In the genomic region with DNA sequence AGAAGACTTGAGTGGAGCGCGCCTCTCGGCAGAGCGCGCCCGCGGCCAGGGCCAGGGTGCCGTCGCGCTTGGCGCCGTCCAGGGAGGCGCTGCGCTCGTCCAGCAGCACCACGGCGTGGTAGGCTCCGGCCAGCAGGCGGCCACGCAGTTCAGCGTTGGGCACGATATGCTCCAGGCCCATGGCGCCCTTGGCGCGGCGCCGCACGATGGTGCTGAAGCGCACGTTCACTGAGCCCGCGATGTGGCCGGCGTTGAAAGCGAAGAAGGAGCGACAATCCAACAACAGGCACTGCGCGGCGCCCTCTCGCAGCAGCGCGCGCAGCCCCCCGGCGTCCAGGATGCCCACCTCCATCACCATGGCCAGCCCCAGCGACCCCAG, we compare ENCODE assay signal across 8 mouse cellular contexts. TPM values are rescaled to one million over a fixed set of nuclear protein-coding genes. Genes with fewer than 3 reads are reported as not detected.
A peak's percentile ranks its signal among the peaks of the same experiment; 100 is the strongest.
DNase-seq lines count a peak whose midpoint lies in the region; ATAC-seq and TF ChIP-seq lines count a peak whose summit lies in the region.

No protein-coding gene starts in this region.

- peak; percentile 78 for DNase-seq in lung, adult 2 months
- DNase-seq in lung, adult 18-20 months: no peak
- DNase-seq in kidney, postnatal 14 days: peak; percentile 90
- peak; percentile 70 for DNase-seq in liver, embryonic 13.5 days

- WGBS in lung, adult 2 months: under 1% methylated on average over 46 of the region's 46 CpGs
- under 1% methylated on average over 46 of the region's 46 CpGs for whole genome bisulfite sequencing in embryonic facial prominence, embryonic 13.5 days
- under 1% methylated on average over 46 of the region's 46 CpGs for WGBS in heart, embryonic 13.5 days
- under 1% methylated on average over 46 of the region's 46 CpGs for WGBS in liver, embryonic 13.5 days (ENCODE audit: insufficient replicate concordance)
- under 1% methylated on average over 45 of the region's 46 CpGs for WGBS in neural tube, embryonic 14.5 days

- H3K4me1 ChIP-seq in lung, adult 2 months (ENCODE audit: control insufficient read depth, insufficient read depth, low read length): peaks cover 25% of the 10 kb centered on the region
- H3K4me1 ChIP-seq in embryonic facial prominence, embryonic 13.5 days: peaks cover 54% of the 10 kb centered on the region
- H3K4me1 ChIP-seq in heart, embryonic 13.5 days: peaks cover 79% of the 10 kb centered on the region
- H3K4me1 ChIP-seq in liver, embryonic 13.5 days (replicated peaks): peaks cover 86% of the 10 kb centered on the region
- peaks cover 38% of the 10 kb centered on the region for H3K4me1 ChIP-seq in neural tube, embryonic 14.5 days (ENCODE audit: control insufficient read depth, insufficient read depth, low read length)
- H3K4me1 ChIP-seq in testis, adult 2 months (ENCODE audit: control insufficient read depth, insufficient read depth, low read length): peaks cover 15% of the 10 kb centered on the region

- peak overlapping the region; percentile 95 for H3K27ac ChIP-seq in embryonic facial prominence, embryonic 13.5 days
- peak overlapping the region; percentile 100 for H3K27ac ChIP-seq in heart, embryonic 13.5 days (replicated peaks)
- peak overlapping the region; percentile 99 for H3K27ac ChIP-seq in liver, embryonic 13.5 days
- H3K27ac ChIP-seq in neural tube, embryonic 14.5 days (ENCODE audit: low read depth, low read length): peak overlapping the region; percentile 99
- peak overlapping the region; percentile 75 for H3K27ac ChIP-seq in testis, adult 2 months (ENCODE audit: control insufficient read depth, insufficient read depth, low read depth, low read length)

- H3K4me2 ChIP-seq in embryonic facial prominence, embryonic 13.5 days: peak overlapping the region; percentile 80
- peak overlapping the region; percentile 96 for H3K4me2 ChIP-seq in heart, embryonic 13.5 days
- H3K4me2 ChIP-seq in liver, embryonic 13.5 days: peak overlapping the region; percentile 94
- H3K4me2 ChIP-seq in neural tube, embryonic 14.5 days (ENCODE audit: low read depth, low read length): peak overlapping the region; percentile 51

- TF ChIP-seq POLR2A in lung, adult 2 months (IDR thresholded peaks at IDR 0.05; ENCODE audit: borderline replicate concordance, extremely low read depth, low read depth, low read length): peak; percentile 34; the same call in 1 of the 2 replicates
- TF ChIP-seq POLR2A in testis, adult 2 months (IDR thresholded peaks at IDR 0.05; ENCODE audit: control insufficient read depth, low read depth, low read length): no peak; the same call in 1 of the 2 replicates

- no peaks in the 10 kb centered on the region for H3K9me3 ChIP-seq in embryonic facial prominence, embryonic 13.5 days
- H3K9me3 ChIP-seq in heart, embryonic 13.5 days: no peaks in the 10 kb centered on the region
- H3K9me3 ChIP-seq in liver, embryonic 13.5 days (replicated peaks): no peaks in the 10 kb centered on the region
- H3K9me3 ChIP-seq in neural tube, embryonic 14.5 days (ENCODE audit: control insufficient read depth, low read length): no peaks in the 10 kb centered on the region

- no peaks in the 10 kb centered on the region for H3K27me3 ChIP-seq in embryonic facial prominence, embryonic 13.5 days
- no peaks in the 10 kb centered on the region for H3K27me3 ChIP-seq in heart, embryonic 13.5 days (replicated peaks)
- H3K27me3 ChIP-seq in liver, embryonic 13.5 days: no peaks in the 10 kb centered on the region
- no peaks in the 10 kb centered on the region for H3K27me3 ChIP-seq in neural tube, embryonic 14.5 days (ENCODE audit: control insufficient read depth, insufficient read depth, low read length)
- H3K27me3 ChIP-seq in testis, adult 2 months (ENCODE audit: control insufficient read depth, insufficient read depth, low read length): no peaks in the 10 kb centered on the region

- H3K36me3 ChIP-seq in embryonic facial prominence, embryonic 13.5 days: peaks cover 13% of the 10 kb centered on the region
- H3K36me3 ChIP-seq in heart, embryonic 13.5 days: peaks cover 22% of the 10 kb centered on the region
- peaks cover 40% of the 10 kb centered on the region for H3K36me3 ChIP-seq in liver, embryonic 13.5 days
- H3K36me3 ChIP-seq in neural tube, embryonic 14.5 days (ENCODE audit: control insufficient read depth, insufficient read depth, low read length): no peaks in the 10 kb centered on the region
- H3K36me3 ChIP-seq in testis, adult 2 months (ENCODE audit: control insufficient read depth, insufficient read depth, low read length): no peaks in the 10 kb centered on the region

- peak; percentile 55 for TF ChIP-seq CTCF in lung, adult 2 months (IDR thresholded peaks at IDR 0.05; ENCODE audit: insufficient read depth, low read length)
- TF ChIP-seq CTCF in testis, adult 2 months (IDR thresholded peaks at IDR 0.05; ENCODE audit: control insufficient read depth, insufficient read depth, insufficient replicate concordance, low read depth, low read length): peak; percentile 58; the same call in 1 of the 2 replicates

- H3K4me3 ChIP-seq in lung, adult 2 months (replicated peaks; ENCODE audit: extremely low read depth, low read depth, low read length): peak overlapping the region; percentile 93
- peak overlapping the region; percentile 69 for H3K4me3 ChIP-seq in embryonic facial prominence, embryonic 13.5 days
- H3K4me3 ChIP-seq in heart, embryonic 13.5 days: peak overlapping the region; percentile 88
- peak overlapping the region; percentile 96 for H3K4me3 ChIP-seq in liver, embryonic 13.5 days (replicated peaks)
- peak overlapping the region; percentile 84 for H3K4me3 ChIP-seq in neural tube, embryonic 14.5 days (ENCODE audit: low read depth, low read length)
- peak overlapping the region; percentile 90 for H3K4me3 ChIP-seq in testis, adult 2 months (ENCODE audit: control insufficient read depth, low read depth, low read length)

- peak; percentile 60 for ATAC-seq in embryonic facial prominence, embryonic 13.5 days (ENCODE audit: insufficient number of reproducible peaks, insufficient read depth, low FRiP score, low TSS enrichment, low read depth)
- peak; percentile 75 for ATAC-seq in heart, embryonic 13.5 days (ENCODE audit: extremely low read depth, insufficient number of reproducible peaks, low FRiP score, low TSS enrichment)
- ATAC-seq in liver, embryonic 13.5 days (ENCODE audit: low read depth): peak; percentile 72
- ATAC-seq in neural tube, embryonic 14.5 days (ENCODE audit: low read depth): peak; percentile 79

- H3K9ac ChIP-seq in embryonic facial prominence, embryonic 13.5 days: peak overlapping the region; percentile 92
- H3K9ac ChIP-seq in heart, embryonic 13.5 days: peak overlapping the region; percentile 97
- peak overlapping the region; percentile 99 for H3K9ac ChIP-seq in liver, embryonic 13.5 days
- peak overlapping the region; percentile 95 for H3K9ac ChIP-seq in neural tube, embryonic 14.5 days (replicated peaks; ENCODE audit: low read depth, low read length)

RNA-seq across cellular contexts. Expression of a gene that starts 53.3 kb away (rescaled TPM):
- polyA plus RNA-seq in lung, adult 2 months (2012; rRNA removed): 86.3 and 93.3 TPM in 2 replicates
- 120 and 121 TPM in 2 replicates for polyA plus RNA-seq in embryonic facial prominence, embryonic 13.5 days (2015; fragmentation: Nextera tagmentation; extraction: Ambion mirVana)
- polyA plus RNA-seq in heart, embryonic 13.5 days (2015; fragmentation: Nextera tagmentation; extraction: Ambion mirVana): 103 and 121 TPM in 2 replicates
- polyA plus RNA-seq in liver, embryonic 13.5 days (2015; fragmentation: Nextera tagmentation; extraction: Ambion mirVana): 35.2 and 37.0 TPM in 2 replicates
- 103 and 105 TPM in 2 replicates for polyA plus RNA-seq in neural tube, embryonic 14.5 days (2014; fragmentation: Nextera tagmentation; extraction: Ambion mirVana)
- 115 and 122 TPM in 2 replicates for polyA plus RNA-seq in testis, adult 2 months (2012; rRNA removed)

RNA-seq across cellular contexts. Expression of a gene that starts 54.0 kb away (rescaled TPM):
- 233 and 359 TPM in 2 replicates for polyA plus RNA-seq in lung, adult 2 months (2012; rRNA removed)
- polyA plus RNA-seq in embryonic facial prominence, embryonic 13.5 days (2015; fragmentation: Nextera tagmentation; extraction: Ambion mirVana): 13.2 and 15.4 TPM in 2 replicates
- 32.8 and 33.1 TPM in 2 replicates for polyA plus RNA-seq in heart, embryonic 13.5 days (2015; fragmentation: Nextera tagmentation; extraction: Ambion mirVana)
- 22.2 and 27.8 TPM in 2 replicates for polyA plus RNA-seq in liver, embryonic 13.5 days (2015; fragmentation: Nextera tagmentation; extraction: Ambion mirVana)
- 26.9 and 27.2 TPM in 2 replicates for polyA plus RNA-seq in neural tube, embryonic 14.5 days (2014; fragmentation: Nextera tagmentation; extraction: Ambion mirVana)
- 19.7 and 24.5 TPM in 2 replicates for polyA plus RNA-seq in testis, adult 2 months (2012; rRNA removed)

Comparison
In these comparisons a context has a peak if more than half of its experiments do, and no peak if none do; other contexts are left out.
1. DNase-seq: peak in lung, adult 2 months (single experiment), kidney, postnatal 14 days (single experiment) and liver, embryonic 13.5 days (single experiment); none in lung, adult 18-20 months (0 of 2).
2. Peak in every context shown above with its lines, with median percentiles within 50 percentile points of each other: H3K4me3 ChIP-seq, ATAC-seq, H3K27ac ChIP-seq, H3K4me2 ChIP-seq and H3K9ac ChIP-seq.